Mouse (Mus musculus): ENCODE results near the gene Pou3f4. TPM values are rescaled to one million over a fixed set of nuclear protein-coding genes. Genes with fewer than 3 reads are reported as not detected.
A peak's percentile ranks its signal among the peaks of the same experiment; 100 is the strongest.
"Not testable (repeated sequence)": the region's sequence is repeated elsewhere in the genome, so short reads cannot be mapped to it uniquely, and the experiment has no call there.

The Pou3f4 gene
- 1 to 10 TPM; 3.8 to 4.5 TPM for total RNA-seq (2021)
- long read RNA-seq, partial matches to known transcripts: 0 of 1 reads
- long read RNA-seq, other reads (novel, unspliced or antisense): 0 of 1 reads

DNA sequence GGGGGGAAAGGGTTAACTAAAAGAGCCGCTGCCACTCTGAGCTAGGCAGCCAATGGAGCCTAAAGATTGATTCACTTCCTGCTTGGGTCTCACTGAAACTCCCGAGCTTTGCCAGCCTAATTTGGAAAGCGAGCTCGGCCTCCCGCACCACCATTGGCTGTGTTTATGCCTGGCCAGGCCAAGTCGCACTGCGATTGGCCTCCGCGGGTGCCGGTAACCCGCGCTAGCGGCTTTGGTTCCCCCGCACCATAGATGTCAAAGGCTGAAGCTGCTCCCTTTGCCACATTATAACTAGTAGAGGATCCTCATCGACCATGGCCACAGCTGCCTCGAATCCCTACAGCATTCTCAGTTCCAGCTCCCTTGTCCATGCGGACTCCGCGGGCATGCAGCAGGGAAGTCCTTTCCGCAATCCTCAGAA lies at the start of gene Pou3f4:
TSS of gene Pou3f4 (plus strand) at position 130 of the 421 bp plus-strand sequence.
- DNase-seq (ENCODE audit: low spot score in 2 of 2): peak; percentile 61 to 72

DNA sequence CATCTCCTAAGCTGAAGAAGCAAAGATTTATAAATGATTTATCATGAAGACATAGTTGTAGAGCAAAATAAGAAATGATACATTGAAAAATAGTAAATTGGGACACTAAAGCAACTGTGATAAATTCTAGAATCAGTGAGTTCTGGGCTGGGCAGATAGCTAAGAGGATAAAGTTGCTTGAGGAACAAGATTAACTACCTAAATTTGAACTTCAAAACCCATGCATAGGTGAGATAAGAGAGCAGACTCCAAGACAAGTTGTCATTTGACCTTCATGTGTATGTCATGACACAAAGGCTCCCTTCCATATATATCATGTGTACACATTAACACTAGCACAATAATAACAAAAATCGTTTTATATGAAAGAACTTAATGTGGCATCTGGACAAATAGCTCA lies 48.1 kb upstream of the Pou3f4 start:
- no peak for DNase-seq (ENCODE audit: low spot score in 2 of 2)

DNA sequence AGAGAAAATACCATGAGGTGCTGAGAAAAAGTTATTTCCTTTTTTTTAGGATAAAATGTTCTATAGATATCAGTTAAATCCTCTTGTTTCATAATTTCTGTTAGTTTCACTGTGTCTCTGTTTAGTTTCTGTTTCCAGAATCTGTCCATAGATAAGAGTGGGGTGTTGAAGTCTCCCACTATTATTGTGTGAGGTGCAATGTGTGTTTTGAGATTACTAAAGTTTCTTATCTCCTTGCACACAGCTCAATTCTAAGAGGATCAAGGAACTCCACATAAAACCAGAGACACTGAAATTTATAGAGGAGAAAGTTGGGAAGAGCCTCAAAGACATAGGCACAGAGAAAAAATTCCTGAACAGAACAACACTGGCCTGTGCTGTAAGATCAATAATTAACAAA lies 39.3 kb upstream of the Pou3f4 start:
- not testable (repeated sequence) for DNase-seq (ENCODE audit: low spot score in 2 of 2)

DNA sequence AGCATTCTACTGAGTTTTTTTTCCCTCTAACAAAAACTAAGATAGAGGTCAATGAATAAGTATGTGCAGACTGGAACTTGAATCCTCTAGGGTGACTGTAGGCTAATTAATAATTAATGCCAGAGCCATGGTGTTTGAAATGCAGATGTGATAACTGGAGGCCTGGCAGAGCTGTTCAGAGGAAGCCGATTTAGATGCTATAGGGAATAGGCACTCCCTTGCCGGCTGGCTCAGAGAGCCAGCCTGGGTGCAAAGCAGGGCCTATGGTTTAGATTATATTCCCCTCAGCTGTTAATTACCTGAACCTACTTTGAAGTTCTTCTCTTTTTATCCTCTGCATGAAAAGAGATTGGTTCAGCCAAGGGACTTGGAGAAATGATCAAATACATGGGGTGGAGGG lies 11.6 kb upstream of the Pou3f4 start:
- DNase-seq (ENCODE audit: low spot score in 2 of 2): no peak

GRCm38 (mm10) chrX:110810001-110810578 lies 4.0 kb upstream of the Pou3f4 start:
- no peak for DNase-seq (ENCODE audit: low spot score in 2 of 2)

- no peak for DNase-seq (ENCODE audit: low spot score in 2 of 2)
Measured at GRCm38 (mm10) chrX:110810753-110811506, 3.1 kb upstream of the Pou3f4 start.

DNA sequence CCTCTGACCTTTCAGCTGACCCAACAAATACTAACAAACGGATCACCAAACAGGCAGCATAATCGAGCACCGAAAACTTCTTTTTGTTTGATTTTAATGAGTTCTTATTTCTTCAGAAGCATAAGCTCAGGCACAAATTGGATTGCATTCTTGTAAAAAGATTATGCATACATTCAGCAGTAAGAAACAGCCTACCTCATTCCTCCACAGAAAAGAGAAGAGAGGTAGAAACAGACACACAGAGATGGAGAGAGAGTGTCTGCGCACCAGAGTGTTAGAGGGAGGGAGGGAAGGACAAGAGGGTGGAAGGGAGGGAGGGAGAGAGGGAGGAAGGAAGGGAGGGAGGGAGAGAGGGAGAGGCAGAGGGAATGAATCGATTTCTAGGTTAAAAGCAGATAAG lies 2.0 kb upstream of the Pou3f4 start:
- DNase-seq (ENCODE audit: low spot score in 2 of 2): no peak

- no peak for DNase-seq (ENCODE audit: low spot score in 2 of 2)
Measured at GRCm38 (mm10) chrX:110813401-110813800, 679 bp upstream of the Pou3f4 start.

DNA sequence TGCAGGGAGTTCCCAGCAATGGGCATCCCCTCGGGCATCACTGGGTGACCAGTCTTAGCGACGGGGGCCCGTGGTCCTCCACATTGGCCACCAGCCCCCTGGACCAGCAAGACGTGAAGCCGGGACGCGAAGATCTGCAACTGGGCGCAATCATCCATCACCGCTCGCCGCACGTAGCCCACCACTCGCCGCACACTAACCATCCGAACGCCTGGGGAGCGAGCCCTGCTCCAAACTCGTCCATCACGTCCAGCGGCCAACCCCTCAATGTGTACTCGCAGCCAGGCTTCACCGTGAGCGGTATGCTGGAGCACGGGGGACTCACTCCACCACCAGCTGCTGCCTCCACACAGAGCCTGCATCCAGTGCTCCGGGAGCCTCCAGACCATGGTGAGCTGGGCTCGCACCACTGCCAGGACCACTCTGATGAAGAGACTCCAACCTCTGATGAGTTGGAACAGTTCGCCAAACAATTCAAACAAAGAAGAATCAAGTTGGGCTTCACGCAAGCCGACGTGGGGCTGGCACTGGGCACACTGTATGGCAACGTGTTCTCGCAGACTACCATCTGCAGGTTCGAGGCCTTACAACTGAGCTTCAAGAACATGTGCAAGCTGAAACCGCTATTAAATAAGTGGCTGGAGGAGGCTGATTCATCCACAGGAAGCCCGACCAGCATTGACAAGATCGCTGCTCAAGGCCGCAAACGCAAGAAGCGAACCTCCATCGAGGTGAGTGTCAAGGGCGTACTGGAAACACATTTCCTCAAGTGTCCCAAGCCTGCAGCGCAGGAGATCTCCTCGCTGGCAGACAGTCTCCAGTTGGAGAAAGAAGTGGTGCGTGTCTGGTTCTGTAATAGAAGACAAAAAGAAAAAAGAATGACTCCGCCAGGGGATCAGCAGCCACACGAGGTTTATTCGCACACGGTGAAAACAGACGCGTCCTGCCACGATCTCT lies 790 bp downstream of the Pou3f4 start:
- peak; percentile 17 to 19 for DNase-seq (ENCODE audit: low spot score in 2 of 2)

DNA sequence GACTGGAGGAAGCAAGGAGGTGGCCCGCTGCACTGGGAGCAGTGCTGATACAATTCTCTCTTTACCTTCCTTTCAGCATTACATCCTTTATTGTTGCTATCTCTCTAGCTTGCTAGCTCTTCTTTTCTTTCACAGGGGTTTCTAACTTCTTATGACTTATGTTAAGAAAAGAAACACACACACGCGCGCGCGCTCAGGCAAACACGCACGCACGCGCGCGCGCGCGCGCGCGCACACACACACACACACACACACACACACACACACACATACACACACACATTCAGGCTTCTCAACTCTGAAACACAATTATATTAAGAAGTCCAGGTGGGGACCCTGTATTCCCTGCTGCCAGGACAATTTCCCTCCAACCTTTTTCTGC lies 1.5 kb downstream of the Pou3f4 start:
- no peak for DNase-seq (ENCODE audit: low spot score in 2 of 2)

DNA sequence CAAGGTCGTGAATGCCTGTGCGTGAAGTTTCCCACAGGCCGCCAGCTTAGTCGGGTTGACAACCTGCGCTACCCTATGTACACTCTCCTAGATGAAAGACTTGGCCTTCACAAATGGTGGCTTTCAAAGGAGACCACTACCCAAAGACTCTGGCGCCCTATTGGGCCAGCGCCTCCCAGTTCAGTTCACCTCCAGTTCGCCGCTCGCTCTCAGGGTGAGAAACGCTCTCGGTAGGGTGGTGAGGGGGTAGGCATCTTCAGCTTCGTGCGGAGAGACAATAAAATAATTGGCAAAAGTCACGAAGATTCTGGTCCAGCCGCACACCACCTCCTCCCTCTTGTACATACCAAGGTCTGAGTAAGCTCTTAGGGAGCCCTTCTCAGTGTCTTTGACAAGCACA lies 2.5 kb downstream of the Pou3f4 start:
- DNase-seq (ENCODE audit: low spot score in 2 of 2): peak in 1 of 2 experiments; percentile 17

- DNase-seq (ENCODE audit: low spot score in 2 of 2): no peak
Measured at GRCm38 (mm10) chrX:110817211-110817610, 3.1 kb downstream of the Pou3f4 start.

GRCm38 (mm10) chrX:110837450-110837849 lies 23.4 kb downstream of the Pou3f4 start:
- DNase-seq (ENCODE audit: low spot score in 2 of 2): no peak

DNA sequence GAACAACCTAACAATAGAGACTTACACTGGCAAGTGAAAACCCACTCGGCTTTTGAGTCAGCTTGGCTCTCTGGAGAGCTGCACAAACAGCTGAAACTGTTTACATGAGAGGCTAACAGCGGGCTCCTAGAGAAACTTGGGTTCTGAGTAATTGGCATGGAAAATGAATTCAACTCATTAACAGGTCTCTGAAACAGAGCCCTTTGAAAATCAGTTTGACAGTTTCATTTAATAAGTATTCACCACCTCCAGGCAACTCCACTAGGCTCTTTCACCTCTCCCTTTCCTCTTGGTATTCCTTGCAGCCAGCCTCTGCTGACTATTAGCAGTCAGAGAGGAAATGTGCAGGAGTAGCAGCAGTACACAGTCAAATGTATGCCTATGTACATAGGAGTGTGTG lies 37.2 kb downstream of the Pou3f4 start:
- no peak for DNase-seq (ENCODE audit: low spot score in 2 of 2)

All from layer of hippocampus, postnatal 10 days (tissue).